Mouse (Mus musculus) thymus, adult 2 months (tissue): Measurements from ENCODE around the gene Rps29. TPM values are rescaled to one million over a fixed set of nuclear protein-coding genes. Genes with fewer than 3 reads are reported as not detected.
"Not testable (repeated sequence)": the region's sequence is repeated elsewhere in the genome, so short reads cannot be mapped to it uniquely, and the experiment has no call there.

Experiments
- DNase-seq: peaks from one replicate; pipeline ENCODE4 v3.0.0; 2021
- H3K27ac ChIP-seq: fragments of 200-500 bp; 2 replicates; pipeline ENCODE4 v1.5.1; 2012; ENCODE audit warnings: low read length, control low read depth; ENCODE audit not compliant: control insufficient read depth, insufficient read depth
- H3K27me3 ChIP-seq: fragments of 200-500 bp; 2 replicates; pipeline ENCODE4 v1.6.1; 2012; ENCODE audit warnings: mild to moderate bottlenecking, low read length, moderate library complexity, mixed read lengths; ENCODE audit not compliant: control insufficient read depth, insufficient read depth
- H3K36me3 ChIP-seq: fragments of 200-500 bp; 2 replicates; pipeline ENCODE4 v1.6.1; 2012; ENCODE audit warnings: mild to moderate bottlenecking, low read length, moderate library complexity; ENCODE audit not compliant: control insufficient read depth, insufficient read depth
- H3K4me1 ChIP-seq: fragments of 200-500 bp; replicated peaks from 2 replicates; pipeline ENCODE4 v1.6.1; 2012; ENCODE audit warnings: low read length; ENCODE audit not compliant: control insufficient read depth, insufficient read depth
- H3K4me3 ChIP-seq: fragments of 200-500 bp; 2 replicates; pipeline ENCODE4 v1.5.1; 2012; ENCODE audit warnings: mild to moderate bottlenecking, low read length, control low read depth, moderate library complexity; ENCODE audit not compliant: control insufficient read depth, insufficient read depth
- CTCF ChIP-seq: fragments of 200-500 bp; IDR thresholded peaks from 2 replicates; pipeline ENCODE4 v1.5.1; 2012; ENCODE audit warnings: mild to moderate bottlenecking, control low read depth, low read length, moderate library complexity, borderline replicate concordance; ENCODE audit not compliant: control insufficient read depth, poor library complexity, insufficient read depth; ENCODE audit errors: extremely low read depth
- POLR2A ChIP-seq: fragments of 200-500 bp; IDR thresholded peaks from 2 replicates; pipeline ENCODE4 v1.6.1; 2012; ENCODE audit warnings: mild to moderate bottlenecking, low read length, control low read depth, moderate library complexity; ENCODE audit not compliant: control insufficient read depth, poor library complexity, insufficient read depth; ENCODE audit errors: extremely low read depth
- WGBS: fragments of 180-500 bp; shearing (Covaris S2); methylation state at CpG from one replicate; pipeline ENCODE4 v1.1.7; 2018; 5-methylcytosine and 5-hydroxymethylcytosine counted together
- polyA plus RNA-seq: library from polyadenylated mRNA; depleted of rRNA; stranded (reverse); fragments of >200 nt; gene quantifications from 2 replicates; pipeline ENCODE4 v1.2.3, GENCODE M21; 2012; rRNA removed

Rps29 gene
- polyA plus RNA-seq: 1,765 and 2,152 TPM in 2 replicates

GRCm38 (mm10) chr12:69158765-69159577 is at the start of gene Rps29:
Gene Rps29, minus strand, starts transcription at chr12:69159186.
- Histone ChIP-seq H3K36me3 (peaks cover 15% of the 10 kb centered on the region), H3K27ac (peak within 1 kb of the TSS; percentile 69), H3K4me3 (peak within 1 kb of the TSS; percentile 93)
- not testable (repeated sequence) for H3K4me1 ChIP-seq, H3K27me3 ChIP-seq
- peak; percentile 93 for DNase-seq
- WGBS: under 1% methylated on average over 61 of the region's 68 CpGs
- peak; percentile 83 for TF ChIP-seq POLR2A

GRCm38 (mm10) chr12:69208520-69208919 is 49.5 kb upstream of the Rps29 start:
- no peak for TF ChIP-seq POLR2A
- no peak for TF ChIP-seq CTCF
- Histone ChIP-seq H3K36me3 (0 out of 2 replicates have a peak, but pooled peaks cover 3% of the 10 kb centered on the region), H3K27me3 (no peaks in the 10 kb centered on the region), H3K4me3 (no peak overlapping the region), H3K4me1 (no peaks in the 10 kb centered on the region), H3K27ac (no peak overlapping the region)
- 91% methylated on average over 2 of the region's 2 CpGs for WGBS
- no peak for DNase-seq

- no peaks in the 10 kb centered on the region for H3K27me3 ChIP-seq
- no peak for DNase-seq
- H3K36me3 ChIP-seq: no peaks in the 10 kb centered on the region
- H3K4me3 ChIP-seq: no peak overlapping the region
- H3K4me1 ChIP-seq: no peaks in the 10 kb centered on the region
- WGBS: 98% methylated on average over 7 of the region's 7 CpGs
- TF ChIP-seq CTCF (no peak), POLR2A (no peak)
- H3K27ac ChIP-seq: no peak overlapping the region
These were observed 48.9 kb upstream of the Rps29 start for GRCm38 (mm10) chr12:69207926-69208325.

- Histone ChIP-seq H3K4me1 (no peaks in the 10 kb centered on the region), H3K27me3 (no peaks in the 10 kb centered on the region), H3K36me3 (no peaks in the 10 kb centered on the region), H3K4me3 (no peak overlapping the region), H3K27ac (no peak overlapping the region)
- DNase-seq: no peak
- 97% methylated on average over 8 of the region's 8 CpGs for WGBS
- TF ChIP-seq POLR2A (no peak), CTCF (no peak)
These were observed 48.4 kb upstream of the Rps29 start for GRCm38 (mm10) chr12:69207396-69207795.

- Histone ChIP-seq H3K36me3 (no peaks in the 10 kb centered on the region), H3K4me3 (no peak within 1 kb of the TSS), H3K4me1 (no peaks in the 10 kb centered on the region), H3K27me3 (no peaks in the 10 kb centered on the region), H3K27ac (no peak within 1 kb of the TSS)
- no peak for DNase-seq
- 94% methylated on average over 16 of the region's 16 CpGs for WGBS
- TF ChIP-seq CTCF (no peak), POLR2A (no peak)
These were observed 45.3 kb upstream of the Rps29 start, which contains the start of gene Gm49384 for GRCm38 (mm10) chr12:69204052-69204833. Gene Gm49384, minus strand, starts transcription at chr12:69204267.

- Histone ChIP-seq H3K36me3 (no peaks in the 10 kb centered on the region), H3K4me1 (peaks cover 3% of the 10 kb centered on the region; the same call in 1 of the 2 replicates), H3K4me3 (no peak overlapping the region), H3K27me3 (no peaks in the 10 kb centered on the region), H3K27ac (no peak overlapping the region)
- TF ChIP-seq CTCF (no peak), POLR2A (no peak)
- no peak for DNase-seq
These were observed 40.0 kb upstream of the Rps29 start for GRCm38 (mm10) chr12:69198985-69199384.

GRCm38 (mm10) chr12:69198164-69198535 is 39.2 kb upstream of the Rps29 start, which contains the start of gene Dnaaf2:
Gene Dnaaf2, minus strand, starts transcription at chr12:69198429.
- no peaks in the 10 kb centered on the region for H3K27me3 ChIP-seq
- H3K4me3 ChIP-seq: peak within 1 kb of the TSS; percentile 99
- WGBS: 3% methylated on average over 18 of the region's 18 CpGs
- H3K36me3 ChIP-seq: no peaks in the 10 kb centered on the region
- H3K4me1 ChIP-seq: peaks cover 3% of the 10 kb centered on the region; the same call in 1 of the 2 replicates
- TF ChIP-seq POLR2A: no peak
- TF ChIP-seq CTCF: no peak
- no peak for DNase-seq
- H3K27ac ChIP-seq: peak within 1 kb of the TSS; percentile 6; the same call in 1 of the 2 replicates
